Mouse (Mus musculus) cerebellum, adult 2 months (tissue): ENCODE results near the gene Tigd3.

Source experiments
- CTCF ChIP-seq: fragments of 200-500 bp; IDR thresholded peaks from 2 replicates; pipeline ENCODE4 v1.5.1; 2011; ENCODE audit warnings: low read depth, mild to moderate bottlenecking, control low read depth, low read length, moderate library complexity, borderline replicate concordance; ENCODE audit not compliant: insufficient read depth
- POLR2A ChIP-seq: fragments of 200-500 bp; IDR thresholded peaks from 2 replicates; pipeline ENCODE4 v1.6.1; 2011; ENCODE audit warnings: low read length, control low read depth, borderline replicate concordance; ENCODE audit not compliant: insufficient read depth

DNA sequence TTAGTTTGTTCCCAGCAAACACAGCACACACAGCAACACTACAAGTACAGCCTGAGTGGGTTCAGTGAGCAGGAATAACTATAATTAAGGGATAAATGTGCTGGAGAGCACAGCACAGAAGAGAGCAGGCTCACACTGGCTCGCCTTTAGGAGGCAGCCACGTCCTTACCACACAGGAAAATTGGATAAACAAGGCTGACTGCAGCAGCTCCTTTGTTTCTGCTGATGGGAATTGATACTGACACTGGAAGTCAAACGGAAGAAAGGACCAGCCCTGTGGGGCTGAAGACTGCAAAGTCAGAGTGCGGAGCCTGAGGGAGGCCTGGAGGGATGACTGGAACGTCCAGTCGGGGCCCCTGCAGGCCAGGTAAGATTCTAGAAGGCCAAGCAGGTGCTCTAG is 16.3 kb upstream of the Tigd3 start:
- no peak for TF ChIP-seq CTCF
- TF ChIP-seq POLR2A: no peak
